Mouse (Mus musculus) lung, embryonic 16.5 days (tissue): ENCODE results near the gene Mycbpap. TPM values are rescaled to one million over a fixed set of nuclear protein-coding genes. Genes with fewer than 3 reads are reported as not detected.

Experiments
- polyA plus RNA-seq: library from polyadenylated mRNA; unstranded; fragments of >200 nt; fragmentation: Nextera tagmentation; extraction: Ambion mirVana; gene quantifications from 2 replicates; pipeline ENCODE4 v1.2.1, GENCODE M21; 2015

The Mycbpap gene
- polyA plus RNA-seq, 1 experiment from 2014 or later, result 8.4 TPM

Other genes with a start within 250 kb of the Mycbpap start
- gene Gm21885, start 239.9 kb downstream of the Mycbpap start, polyA plus RNA-seq, result 0.33 TPM in 1 of 2 replicates, not detected in the other
- 99.0 and 105 TPM in 2 replicates for gene Luc7l3, start 199.8 kb downstream of the Mycbpap start, polyA plus RNA-seq
- 11.5 and 12.2 TPM in 2 replicates for gene Ankrd40, start 193.7 kb downstream of the Mycbpap start, polyA plus RNA-seq
- 4.0 and 5.0 TPM in 2 replicates for gene Abcc3, start 128.7 kb downstream of the Mycbpap start, polyA plus RNA-seq
- 6.6 and 7.0 TPM in 2 replicates for gene Cacna1g, start 47.5 kb downstream of the Mycbpap start, polyA plus RNA-seq
- 0.08 TPM in 1 of 2 replicates, not detected in the other for gene Spata20, start 35.6 kb downstream of the Mycbpap start, polyA plus RNA-seq
- gene Epn3, start 21.8 kb downstream of the Mycbpap start, polyA plus RNA-seq, result 18.5 and 19.2 TPM in 2 replicates
- 3.4 and 4.2 TPM in 2 replicates for gene Rsad1, start 27.5 kb upstream of the Mycbpap start, polyA plus RNA-seq
- 5.8 and 7.6 TPM in 2 replicates for gene Chad, start 43.3 kb upstream of the Mycbpap start, polyA plus RNA-seq
- gene Acsf2, start 80.1 kb upstream of the Mycbpap start, polyA plus RNA-seq, result 5.7 and 6.6 TPM in 2 replicates
- gene Lrrc59, start 108.0 kb upstream of the Mycbpap start, polyA plus RNA-seq, result 155 and 167 TPM in 2 replicates
- 137 and 140 TPM in 2 replicates for gene Mrpl27, start 132.0 kb upstream of the Mycbpap start, polyA plus RNA-seq
- gene Eme1, start 132.2 kb upstream of the Mycbpap start, polyA plus RNA-seq, result 20.2 and 21.4 TPM in 2 replicates
- gene Xylt2, start 155.8 kb upstream of the Mycbpap start, polyA plus RNA-seq, result 15.1 and 17.5 TPM in 2 replicates
- gene Gm11541, start 182.8 kb upstream of the Mycbpap start, polyA plus RNA-seq, result 0.82 and 0.95 TPM in 2 replicates
- 0.46 TPM in 1 of 2 replicates, not detected in the other for gene Cdc34b, start 220.0 kb upstream of the Mycbpap start, polyA plus RNA-seq